Mouse (Mus musculus) stomach, embryonic 15.5 days (tissue): ENCODE measurements around the gene Amigo3. TPM values are rescaled to one million over a fixed set of nuclear protein-coding genes. Genes with fewer than 3 reads are reported as not detected.
A peak's percentile ranks its signal among the peaks of the same experiment; 100 is the strongest.

Experiments used
- ATAC-seq: fragments of 200-750 bp; cut with Nextera tagmentation; 2 replicates; pipeline ENCODE4 v1.8.0; 2017; ENCODE audit warnings: low read depth, moderate number of reproducible peaks, moderate TSS enrichment; ENCODE audit not compliant: insufficient read depth, low FRiP score
- H3K27ac ChIP-seq: fragments of 300-500 bp; sonication (generic); 2 replicates; pipeline ENCODE4 v1.5.1; 2015; ENCODE audit warnings: mild to moderate bottlenecking, inconsistent platforms
- H3K27me3 ChIP-seq: fragments of 300-500 bp; sonication (generic); replicated peaks from 2 replicates; pipeline ENCODE4 v1.6.1; 2015; ENCODE audit warnings: inconsistent platforms
- H3K36me3 ChIP-seq: fragments of 300-500 bp; sonication (generic); 2 replicates; pipeline ENCODE4 v1.6.1; 2015; ENCODE audit warnings: inconsistent platforms
- H3K4me1 ChIP-seq: fragments of 300-500 bp; sonication (generic); 2 replicates; pipeline ENCODE4 v1.6.1; 2015; ENCODE audit warnings: inconsistent platforms
- H3K4me2 ChIP-seq: fragments of 300-500 bp; sonication (generic); 2 replicates; pipeline ENCODE4 v1.6.1; 2015; ENCODE audit warnings: mild to moderate bottlenecking, inconsistent platforms
- H3K4me3 ChIP-seq: fragments of 300-500 bp; sonication (generic); replicated peaks from 2 replicates; pipeline ENCODE4 v1.5.1; 2015; ENCODE audit warnings: inconsistent platforms
- H3K9ac ChIP-seq: fragments of 300-500 bp; sonication (generic); 2 replicates; pipeline ENCODE4 v1.6.1; 2015; ENCODE audit warnings: inconsistent platforms
- H3K9me3 ChIP-seq: fragments of 300-500 bp; sonication (generic); 2 replicates; pipeline ENCODE4 v1.6.1; 2016; ENCODE audit warnings: inconsistent platforms
- WGBS: fragments of 180-500 bp; shearing (Covaris S2); methylation state at CpG from one replicate; pipeline ENCODE4 v1.1.7; 2015; 5-methylcytosine and 5-hydroxymethylcytosine counted together
- polyA plus RNA-seq: library from polyadenylated mRNA; unstranded; fragments of >200 nt; fragmentation: Nextera tagmentation; extraction: Ambion mirVana; gene quantifications from 2 replicates; pipeline ENCODE4 v1.2.1, GENCODE M21; 2015

Gene Amigo3
- polyA plus RNA-seq, 1 experiment from 2014 or later, result 3.6 TPM

- ATAC-seq, result no peak
- Histone ChIP-seq H3K36me3 (peaks cover 26% of the 10 kb centered on the region), H3K27ac (no peak overlapping the region), H3K4me3 (no peak overlapping the region), H3K4me1 (peaks cover 20% of the 10 kb centered on the region), H3K4me2 (no peak overlapping the region), H3K9me3 (no peaks in the 10 kb centered on the region), H3K9ac (no peak overlapping the region), H3K27me3 (no peaks in the 10 kb centered on the region)
- WGBS, result 89% methylated on average over 22 of the region's 22 CpGs
Observed at GRCm38 (mm10) chr9:108054331-108055040, 1.5 kb downstream of the Amigo3 start.

- H3K9ac ChIP-seq, result no peak overlapping the region
Observed at GRCm38 (mm10) chr9:108055061-108055460, 2.1 kb downstream of the Amigo3 start.

GRCm38 (mm10) chr9:108055661-108056237 is 2.8 kb downstream of the Amigo3 start:
- no peaks in the 10 kb centered on the region for H3K27me3 ChIP-seq
- WGBS, result 84% methylated on average over 6 of the region's 6 CpGs
- H3K9me3 ChIP-seq, result no peaks in the 10 kb centered on the region
- no peak for ATAC-seq
- H3K9ac ChIP-seq, result no peak overlapping the region
- peaks cover 16% of the 10 kb centered on the region for H3K4me1 ChIP-seq
- H3K4me3 ChIP-seq, result no peak overlapping the region
- H3K27ac ChIP-seq, result no peak overlapping the region
- no peak overlapping the region for H3K4me2 ChIP-seq
- H3K36me3 ChIP-seq, result peaks cover 26% of the 10 kb centered on the region

More at GRCm38 (mm10) chr9:108055061-108055460, 2.1 kb downstream of the Amigo3 start:
- Histone ChIP-seq H3K4me1 (peaks cover 16% of the 10 kb centered on the region), H3K4me2 (no peak overlapping the region), H3K27me3 (no peaks in the 10 kb centered on the region), H3K27ac (no peak overlapping the region), H3K36me3 (peaks cover 26% of the 10 kb centered on the region), H3K9me3 (no peaks in the 10 kb centered on the region), H3K4me3 (no peak overlapping the region)
- no peak for ATAC-seq
- WGBS, result 52% methylated on average over 1 of the region's 1 CpGs

GRCm38 (mm10) chr9:108056361-108057261 is 3.7 kb downstream of the Amigo3 start:
- Histone ChIP-seq H3K4me2 (no peak overlapping the region), H3K27ac (no peak overlapping the region), H3K36me3 (peaks cover 26% of the 10 kb centered on the region), H3K4me3 (no peak overlapping the region), H3K27me3 (no peaks in the 10 kb centered on the region), H3K9ac (no peak overlapping the region), H3K4me1 (peaks cover 16% of the 10 kb centered on the region), H3K9me3 (no peaks in the 10 kb centered on the region)
- no peak for ATAC-seq
- 80% methylated on average over 28 of the region's 28 CpGs for WGBS

- Histone ChIP-seq H3K36me3 (peaks cover 27% of the 10 kb centered on the region), H3K4me1 (peaks cover 14% of the 10 kb centered on the region), H3K9me3 (no peaks in the 10 kb centered on the region), H3K4me3 (no peak overlapping the region), H3K27me3 (no peaks in the 10 kb centered on the region), H3K27ac (no peak overlapping the region), H3K4me2 (no peak overlapping the region), H3K9ac (no peak overlapping the region)
- WGBS, result 88% methylated on average over 5 of the region's 5 CpGs
- no peak for ATAC-seq
Observed at GRCm38 (mm10) chr9:108057262-108057562, 4.3 kb downstream of the Amigo3 start.

- Histone ChIP-seq H3K36me3 (peaks cover 34% of the 10 kb centered on the region), H3K27ac (no peak overlapping the region), H3K9ac (no peak overlapping the region), H3K27me3 (no peaks in the 10 kb centered on the region), H3K4me1 (peaks cover 6% of the 10 kb centered on the region; the same call in 1 of the 2 replicates), H3K4me2 (no peak overlapping the region), H3K9me3 (no peaks in the 10 kb centered on the region), H3K4me3 (no peak overlapping the region)
- no peak for ATAC-seq
- WGBS, result 92% methylated on average over 9 of the region's 9 CpGs
Observed at GRCm38 (mm10) chr9:108058291-108058690, 5.3 kb downstream of the Amigo3 start.

- Histone ChIP-seq H3K36me3 (peaks cover 33% of the 10 kb centered on the region), H3K9ac (no peak overlapping the region), H3K4me1 (0 out of 2 replicates have a peak, but pooled peaks cover 4% of the 10 kb centered on the region), H3K4me2 (no peak overlapping the region), H3K9me3 (no peaks in the 10 kb centered on the region), H3K27ac (no peak overlapping the region), H3K27me3 (no peaks in the 10 kb centered on the region), H3K4me3 (no peak overlapping the region)
- no peak for ATAC-seq
- 92% methylated on average over 3 of the region's 3 CpGs for WGBS
Observed at GRCm38 (mm10) chr9:108062142-108062541, 9.2 kb downstream of the Amigo3 start.

GRCm38 (mm10) chr9:108063361-108063760 is 10.4 kb downstream of the Amigo3 start:
- Histone ChIP-seq H3K27ac (no peak overlapping the region), H3K9me3 (no peaks in the 10 kb centered on the region), H3K4me2 (no peak overlapping the region), H3K9ac (no peak overlapping the region), H3K4me1 (0 out of 2 replicates have a peak, but pooled peaks cover 4% of the 10 kb centered on the region), H3K27me3 (no peaks in the 10 kb centered on the region), H3K4me3 (no peak overlapping the region), H3K36me3 (peaks cover 30% of the 10 kb centered on the region)
- ATAC-seq, result no peak
- WGBS, result 81% methylated on average over 12 of the region's 12 CpGs

- peak; percentile 51; the same call in 1 of the 2 replicates for ATAC-seq
- Histone ChIP-seq H3K4me2 (no peak overlapping the region), H3K4me3 (no peak overlapping the region), H3K9ac (no peak overlapping the region), H3K27ac (no peak overlapping the region), H3K9me3 (no peaks in the 10 kb centered on the region), H3K4me1 (0 out of 2 replicates have a peak, but pooled peaks cover 4% of the 10 kb centered on the region), H3K27me3 (no peaks in the 10 kb centered on the region), H3K36me3 (peaks cover 34% of the 10 kb centered on the region)
- 39% methylated on average over 5 of the region's 5 CpGs for WGBS
Observed at GRCm38 (mm10) chr9:108065491-108066011, 12.6 kb downstream of the Amigo3 start.

GRCm38 (mm10) chr9:108067199-108067598 is 14.2 kb downstream of the Amigo3 start:
- peaks cover 28% of the 10 kb centered on the region for H3K36me3 ChIP-seq
- H3K9me3 ChIP-seq, result no peaks in the 10 kb centered on the region
- WGBS, result 75% methylated on average over 7 of the region's 7 CpGs
- H3K4me1 ChIP-seq, result 0 out of 2 replicates have a peak, but pooled peaks cover 4% of the 10 kb centered on the region
- no peak overlapping the region for H3K27ac ChIP-seq
- H3K27me3 ChIP-seq, result no peaks in the 10 kb centered on the region
- no peak overlapping the region for H3K4me2 ChIP-seq
- no peak for ATAC-seq
- no peak overlapping the region for H3K9ac ChIP-seq
- no peak overlapping the region for H3K4me3 ChIP-seq

- no peak overlapping the region for H3K4me3 ChIP-seq
- 0 out of 2 replicates have a peak overlapping the region, but pooled peaks have one; percentile 16 for H3K27ac ChIP-seq
- H3K4me2 ChIP-seq, result no peak overlapping the region
- peaks cover 22% of the 10 kb centered on the region for H3K36me3 ChIP-seq
- no peak for ATAC-seq
- WGBS, result 20% methylated on average over 8 of the region's 8 CpGs
- no peaks in the 10 kb centered on the region for H3K27me3 ChIP-seq
- no peaks in the 10 kb centered on the region for H3K9me3 ChIP-seq
- H3K9ac ChIP-seq, result no peak overlapping the region
- 0 out of 2 replicates have a peak, but pooled peaks cover 4% of the 10 kb centered on the region for H3K4me1 ChIP-seq
Observed at GRCm38 (mm10) chr9:108067900-108068299, 14.9 kb downstream of the Amigo3 start.
